Mouse (Mus musculus) forebrain, postnatal 0 days (tissue): ENCODE data around the gene Cdc20b. TPM values are rescaled to one million over a fixed set of nuclear protein-coding genes. Genes with fewer than 3 reads are reported as not detected.
A peak's percentile ranks its signal among the peaks of the same experiment; 100 is the strongest.

Experiments used
- ATAC-seq: fragments of 200-750 bp; cut with Nextera tagmentation; 2 replicates; pipeline ENCODE4 v1.8.0; 2017; ENCODE audit warnings: mild to moderate bottlenecking, moderate library complexity
- DNase-seq: peaks from one replicate; pipeline ENCODE4 v3.0.0-alpha.2; 2015
- H3K27ac ChIP-seq: fragments of 300-500 bp; sonication (generic); 2 replicates; pipeline ENCODE4 v1.5.1; 2014; ENCODE audit warnings: low read depth, mild to moderate bottlenecking, antibody characterized with exemption, low read length, moderate library complexity, mixed read lengths
- H3K27me3 ChIP-seq: fragments of 300-500 bp; sonication (generic); 2 replicates; pipeline ENCODE4 v1.6.1; 2014; ENCODE audit warnings: mild to moderate bottlenecking, low read length, mixed read lengths; ENCODE audit not compliant: insufficient read depth
- H3K36me3 ChIP-seq: fragments of 300-500 bp; sonication (generic); 2 replicates; pipeline ENCODE4 v1.6.1; 2014; ENCODE audit warnings: mild to moderate bottlenecking, moderate library complexity; ENCODE audit not compliant: insufficient read depth
- H3K4me1 ChIP-seq: fragments of 300-500 bp; sonication (generic); 2 replicates; pipeline ENCODE4 v1.6.1; 2014; ENCODE audit warnings: antibody characterized with exemption; ENCODE audit not compliant: insufficient read depth
- H3K4me2 ChIP-seq: fragments of 300-500 bp; sonication (generic); 2 replicates; pipeline ENCODE4 v1.6.1; 2014; ENCODE audit warnings: low read depth, mild to moderate bottlenecking, moderate library complexity
- H3K4me3 ChIP-seq: fragments of 300-500 bp; sonication (generic); 2 replicates; pipeline ENCODE4 v1.5.1; 2014; ENCODE audit warnings: low read depth, low read length, mixed read lengths
- H3K9ac ChIP-seq: fragments of 300-500 bp; sonication (generic); 2 replicates; pipeline ENCODE4 v1.6.1; 2014; ENCODE audit warnings: mild to moderate bottlenecking
- H3K9me3 ChIP-seq: fragments of 300-500 bp; sonication (generic); 2 replicates; pipeline ENCODE4 v1.6.1; 2016; ENCODE audit warnings: low read length
- CTCF ChIP-seq: sonication (generic); IDR thresholded peaks from 2 replicates; pipeline ENCODE4 v1.5.1; 2016; ENCODE audit warnings: antibody characterized with exemption, control low read depth, low read depth
- WGBS: fragments of 180-500 bp; shearing (Covaris S2); extraction: QIAGEN DNeasy Blood & Tissue Kit; methylation state at CpG from one replicate; pipeline ENCODE4 v1.1.7; 2014; 5-methylcytosine and 5-hydroxymethylcytosine counted together
- polyA plus RNA-seq: library from polyadenylated mRNA; unstranded; fragments of >200 nt; fragmentation: Nextera tagmentation; extraction: Ambion mirVana; gene quantifications from 2 replicates; pipeline ENCODE4 v1.2.1, GENCODE M21; 2015
- total RNA-seq: library from RNA; depleted of rRNA; stranded (reverse); fragments of >200 nt; gene quantifications from 2 replicates; pipeline ENCODE4 v1.2.3, GENCODE M21; 2014; rRNA removed

Gene Cdc20b
- total RNA-seq (1.0 and 1.8 TPM in 2 replicates), polyA plus RNA-seq (0.31 and 0.97 TPM in 2 replicates)

GRCm38 (mm10) chr13:113034950-113035421 is at the start of gene Cdc20b:
TSS of gene Cdc20b (plus strand) at chr13:113035111.
- H3K4me1 ChIP-seq: peaks cover 10% of the 10 kb centered on the region; the same call in 1 of the 2 replicates
- ATAC-seq (peak; percentile 9), DNase-seq (peak; percentile 35)
- under 1% methylated on average over 46 of the region's 46 CpGs for WGBS
- H3K4me2 ChIP-seq: peak within 1 kb of the TSS; percentile 97
- H3K36me3 ChIP-seq: no peaks in the 10 kb centered on the region
- no peak within 1 kb of the TSS for H3K27ac ChIP-seq
- H3K4me3 ChIP-seq: peak within 1 kb of the TSS; percentile 55
- H3K27me3 ChIP-seq: no peaks in the 10 kb centered on the region; the same call in 1 of the 2 replicates
- H3K9me3 ChIP-seq: no peaks in the 10 kb centered on the region
- peak within 1 kb of the TSS; percentile 49 for H3K9ac ChIP-seq
- TF ChIP-seq CTCF: 0 out of 2 replicates have a peak, but pooled peaks have one; percentile 16

- 0 out of 2 replicates have a peak overlapping the region, but pooled peaks have one; percentile 2 for H3K4me2 ChIP-seq
- H3K27me3 ChIP-seq: peaks cover 38% of the 10 kb centered on the region
- H3K4me1 ChIP-seq: peaks cover 10% of the 10 kb centered on the region
- H3K36me3 ChIP-seq: no peaks in the 10 kb centered on the region
- no peaks in the 10 kb centered on the region for H3K9me3 ChIP-seq
- no peak for TF ChIP-seq CTCF
- 8% methylated on average over 18 of the region's 18 CpGs for WGBS
- ATAC-seq (no peak), DNase-seq (no peak)
- no peak overlapping the region for H3K4me3 ChIP-seq
- no peak overlapping the region for H3K9ac ChIP-seq
- no peak overlapping the region for H3K27ac ChIP-seq
Observed at GRCm38 (mm10) chr13:112985605-112986450, 49.1 kb upstream of the Cdc20b start.

GRCm38 (mm10) chr13:112986451-112986950 is 48.4 kb upstream of the Cdc20b start:
- H3K27me3 ChIP-seq: peaks cover 45% of the 10 kb centered on the region
- H3K9ac ChIP-seq: no peak overlapping the region
- TF ChIP-seq CTCF: no peak
- ATAC-seq: no peak
- H3K27ac ChIP-seq: no peak overlapping the region
- H3K4me3 ChIP-seq: 0 out of 2 replicates have a peak overlapping the region, but pooled peaks have one; percentile 2
- WGBS: 1% methylated on average over 17 of the region's 17 CpGs
- H3K4me1 ChIP-seq: peaks cover 10% of the 10 kb centered on the region
- H3K4me2 ChIP-seq: 0 out of 2 replicates have a peak overlapping the region, but pooled peaks have one; percentile 2
- H3K9me3 ChIP-seq: no peaks in the 10 kb centered on the region
- no peaks in the 10 kb centered on the region for H3K36me3 ChIP-seq
- no peak for DNase-seq

- Histone ChIP-seq H3K27me3 (peaks cover 52% of the 10 kb centered on the region), H3K9ac (peak within 1 kb of the TSS; percentile 43), H3K9me3 (no peaks in the 10 kb centered on the region), H3K27ac (peak within 1 kb of the TSS; percentile 45; the same call in 1 of the 2 replicates), H3K4me3 (peak within 1 kb of the TSS; percentile 56), H3K4me2 (peak within 1 kb of the TSS; percentile 97), H3K4me1 (peaks cover 10% of the 10 kb centered on the region), H3K36me3 (no peaks in the 10 kb centered on the region)
- DNase-seq: peak; percentile 95
- peak; percentile 98 for ATAC-seq
- TF ChIP-seq CTCF: no peak; the same call in none of the 2 replicates
- WGBS: under 1% methylated on average over 47 of the region's 47 CpGs
Observed at GRCm38 (mm10) chr13:112987532-112987943, 47.4 kb upstream of the Cdc20b start, which contains the start of gene Ccno. TSS of gene Ccno (plus strand) at chr13:112987802.

- ATAC-seq (peak; percentile 38), DNase-seq (peak; percentile 57)
- H3K27me3 ChIP-seq: peaks cover 55% of the 10 kb centered on the region
- WGBS: 2% methylated on average over 39 of the region's 39 CpGs
- TF ChIP-seq CTCF: no peak
- no peaks in the 10 kb centered on the region for H3K36me3 ChIP-seq
- H3K9me3 ChIP-seq: no peaks in the 10 kb centered on the region
- H3K27ac ChIP-seq: peak overlapping the region; percentile 45; the same call in 1 of the 2 replicates
- H3K4me1 ChIP-seq: peaks cover 10% of the 10 kb centered on the region
- H3K4me3 ChIP-seq: peak overlapping the region; percentile 56
- H3K4me2 ChIP-seq: peak overlapping the region; percentile 97
- peak overlapping the region; percentile 43 for H3K9ac ChIP-seq
Observed at GRCm38 (mm10) chr13:112987991-112988390, 46.9 kb upstream of the Cdc20b start.

GRCm38 (mm10) chr13:112988866-112989265 is 46.0 kb upstream of the Cdc20b start:
- no peak overlapping the region for H3K27ac ChIP-seq
- H3K4me1 ChIP-seq: peaks cover 10% of the 10 kb centered on the region
- H3K36me3 ChIP-seq: no peaks in the 10 kb centered on the region
- no peak overlapping the region for H3K9ac ChIP-seq
- peak overlapping the region; percentile 97 for H3K4me2 ChIP-seq
- H3K27me3 ChIP-seq: peaks cover 63% of the 10 kb centered on the region
- TF ChIP-seq CTCF: no peak
- no peak for DNase-seq
- H3K9me3 ChIP-seq: no peaks in the 10 kb centered on the region
- 2% methylated on average over 19 of the region's 19 CpGs for WGBS
- no peak for ATAC-seq
- H3K4me3 ChIP-seq: peak overlapping the region; percentile 56
